Mouse (Mus musculus) NIH3T3 (cell line): Measurements from ENCODE around the gene Cers5.

Experiments used
- DNase-seq: peaks from one replicate; pipeline ENCODE4 v3.0.0-alpha.2; 2012; ENCODE audit warnings: low read depth

Gene Cers5

DNA sequence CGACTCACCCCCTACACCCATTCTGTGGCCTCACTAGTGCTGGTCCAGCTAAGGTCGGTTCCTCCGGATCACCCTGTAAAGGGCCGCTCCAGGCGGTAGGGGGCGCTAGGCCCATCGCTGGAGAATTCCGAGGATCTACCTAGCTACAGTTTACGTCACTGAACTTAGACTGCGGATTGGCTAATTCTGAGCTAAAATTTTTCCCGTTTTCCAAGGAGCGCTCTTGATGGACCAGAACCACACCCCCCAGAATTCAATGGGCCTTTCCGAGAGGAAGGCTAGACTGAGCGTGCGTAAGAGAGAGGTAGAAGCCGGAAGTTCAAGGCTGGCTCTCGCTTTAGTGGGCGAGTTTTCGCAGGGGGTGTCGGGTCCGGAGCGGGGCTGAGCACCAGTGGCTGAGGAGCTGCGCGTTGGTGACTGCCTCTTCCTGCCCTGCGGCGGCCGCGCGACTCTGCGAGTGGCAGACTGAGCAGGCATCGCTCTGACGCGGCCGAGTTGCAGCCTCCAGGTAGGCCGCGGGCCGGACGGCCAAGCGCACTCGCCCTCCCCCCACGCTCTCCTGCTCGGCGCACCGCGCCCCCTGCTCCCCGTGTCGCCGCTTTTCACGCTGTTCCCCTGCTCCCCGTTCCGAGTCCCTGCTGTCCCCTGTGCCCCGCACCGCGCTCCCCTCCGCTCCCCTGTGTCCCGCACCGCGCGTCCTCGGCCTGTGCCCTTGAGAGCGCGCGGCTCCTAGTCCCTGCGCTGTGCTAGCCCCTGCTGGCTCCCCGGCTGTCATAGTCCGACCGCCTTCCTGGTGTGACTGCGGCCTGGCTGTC lies 47.1 kb downstream of the Cers5 start, which contains the start of gene Cox14:
Gene Cox14, plus strand, starts transcription at position 278 of the 815 bp plus-strand sequence.
- peak; percentile 98 for DNase-seq

DNA sequence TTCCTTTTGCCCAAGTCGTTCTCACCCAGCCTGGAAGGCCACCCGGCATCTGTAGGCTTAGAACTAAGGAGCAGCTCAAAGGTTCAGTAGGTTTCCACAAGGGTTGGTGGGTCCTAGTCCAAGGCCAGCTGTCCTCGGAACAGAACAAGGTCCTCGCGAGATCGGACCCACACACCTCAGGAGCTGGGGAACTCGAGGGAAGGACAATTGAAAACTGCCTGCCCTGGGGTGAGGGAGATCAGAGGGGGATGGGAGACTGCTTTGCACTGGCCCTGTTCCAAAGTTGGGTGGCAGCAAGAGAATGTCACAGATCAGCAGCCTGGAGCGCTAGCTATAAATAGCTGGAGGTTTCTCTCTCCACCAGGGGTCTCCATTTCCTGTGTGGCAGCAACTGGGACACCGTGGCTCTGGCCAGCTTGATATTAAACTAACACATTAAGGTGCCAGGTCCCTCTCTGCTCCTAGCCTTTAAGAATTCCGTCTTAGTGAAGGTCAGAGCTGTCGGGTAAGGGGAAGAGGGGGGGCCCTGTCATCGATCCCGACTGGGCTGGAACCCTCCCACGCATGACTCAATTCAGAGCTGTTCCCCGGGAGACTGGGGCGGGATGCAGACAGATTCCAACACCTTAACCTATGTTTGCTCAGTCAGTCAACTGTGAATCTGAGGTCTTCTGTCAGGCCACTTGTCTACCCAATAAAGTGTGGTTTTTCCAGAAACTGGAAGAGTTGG lies 48.2 kb downstream of the Cers5 start:
- peak; percentile 74 for DNase-seq

GRCm38 (mm10) chr15:99723515-99724291 lies 49.0 kb downstream of the Cers5 start:
- DNase-seq: peak; percentile 73

GRCm38 (mm10) chr15:99723120-99723514 lies 49.6 kb downstream of the Cers5 start:
- no peak for DNase-seq

DNA sequence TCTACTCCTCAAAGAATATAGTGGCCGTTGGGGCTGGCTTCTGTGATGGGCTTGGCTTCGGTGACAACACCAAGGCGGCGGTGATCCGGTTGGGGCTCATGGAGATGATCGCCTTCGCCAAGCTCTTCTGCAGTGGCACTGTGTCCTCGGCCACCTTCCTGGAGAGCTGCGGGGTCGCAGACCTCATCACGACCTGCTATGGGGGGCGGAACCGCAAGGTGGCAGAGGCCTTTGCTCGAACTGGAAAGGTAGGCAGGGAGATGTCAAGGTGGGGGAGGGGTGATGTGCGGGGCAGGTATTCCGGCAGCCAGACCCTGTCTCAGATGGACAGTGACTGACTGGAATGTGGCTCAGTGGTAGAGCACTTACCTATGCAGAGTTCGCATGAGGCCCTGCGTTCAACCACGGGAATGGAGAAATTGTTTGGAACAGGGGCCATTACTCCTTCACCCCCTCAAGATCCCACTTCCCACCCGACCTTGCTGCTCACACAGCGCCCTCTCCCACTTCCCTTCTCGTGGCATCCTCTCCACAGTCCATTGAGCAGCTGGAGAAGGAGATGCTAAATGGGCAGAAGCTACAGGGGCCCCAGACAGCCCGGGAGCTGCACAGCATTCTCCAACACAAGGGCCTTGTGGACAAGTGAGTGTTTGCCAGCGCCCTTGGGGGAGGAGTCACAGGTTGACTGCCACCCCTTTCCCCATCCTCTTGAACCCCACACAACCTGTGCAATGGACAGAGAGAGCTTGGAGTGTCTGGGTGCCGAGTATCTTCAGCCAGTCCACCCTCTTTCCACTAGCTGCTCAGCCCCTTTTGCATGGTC lies 50.6 kb downstream of the Cers5 start:
- no peak for DNase-seq

DNA sequence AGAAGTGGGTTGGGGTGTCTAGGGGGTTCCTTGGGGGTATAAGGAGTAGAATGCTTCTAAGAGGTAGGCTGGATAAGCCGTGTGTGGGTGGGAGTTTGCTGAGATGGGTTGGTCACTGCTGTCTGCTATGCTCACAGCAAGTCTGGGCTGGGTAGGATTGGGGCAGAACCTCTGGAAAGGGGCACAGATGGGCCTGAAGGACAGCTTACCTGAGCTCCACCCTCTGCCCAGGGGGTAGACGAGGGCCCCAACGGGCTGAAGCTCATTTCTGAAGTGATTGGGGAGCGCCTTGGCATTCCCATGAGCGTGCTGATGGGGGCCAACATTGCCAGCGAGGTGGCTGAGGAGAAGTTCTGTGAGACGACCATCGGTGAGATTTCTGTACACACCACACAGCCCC lies 52.8 kb downstream of the Cers5 start:
- no peak for DNase-seq

DNA sequence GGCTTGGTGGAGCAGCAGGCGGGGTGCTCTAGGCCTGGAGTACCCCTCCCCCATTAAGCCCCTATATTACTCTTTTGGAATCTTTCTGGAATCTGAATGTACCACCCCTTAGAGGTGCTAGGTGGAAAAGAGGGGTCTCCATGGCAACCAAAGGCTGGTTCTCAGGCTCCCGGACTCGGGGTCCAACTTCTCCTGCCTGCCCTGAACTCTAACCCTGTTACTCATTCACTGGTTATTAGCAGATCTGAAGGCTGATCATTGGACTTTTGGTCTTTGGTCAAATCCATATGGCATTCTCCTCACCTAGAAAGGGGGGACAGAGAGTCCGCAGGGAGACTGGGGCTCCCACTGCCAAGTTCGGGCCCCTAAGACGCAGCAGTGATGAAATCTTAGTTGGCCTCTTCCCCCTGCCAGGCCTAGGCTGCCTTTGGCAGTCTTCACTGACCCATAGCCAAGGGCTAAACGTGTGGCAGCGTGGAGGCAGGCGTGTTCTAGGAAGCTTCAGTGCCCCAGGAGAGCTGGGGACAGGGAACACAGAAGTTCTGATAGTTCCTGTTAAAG lies 54.1 kb downstream of the Cers5 start:
- no peak for DNase-seq

DNA sequence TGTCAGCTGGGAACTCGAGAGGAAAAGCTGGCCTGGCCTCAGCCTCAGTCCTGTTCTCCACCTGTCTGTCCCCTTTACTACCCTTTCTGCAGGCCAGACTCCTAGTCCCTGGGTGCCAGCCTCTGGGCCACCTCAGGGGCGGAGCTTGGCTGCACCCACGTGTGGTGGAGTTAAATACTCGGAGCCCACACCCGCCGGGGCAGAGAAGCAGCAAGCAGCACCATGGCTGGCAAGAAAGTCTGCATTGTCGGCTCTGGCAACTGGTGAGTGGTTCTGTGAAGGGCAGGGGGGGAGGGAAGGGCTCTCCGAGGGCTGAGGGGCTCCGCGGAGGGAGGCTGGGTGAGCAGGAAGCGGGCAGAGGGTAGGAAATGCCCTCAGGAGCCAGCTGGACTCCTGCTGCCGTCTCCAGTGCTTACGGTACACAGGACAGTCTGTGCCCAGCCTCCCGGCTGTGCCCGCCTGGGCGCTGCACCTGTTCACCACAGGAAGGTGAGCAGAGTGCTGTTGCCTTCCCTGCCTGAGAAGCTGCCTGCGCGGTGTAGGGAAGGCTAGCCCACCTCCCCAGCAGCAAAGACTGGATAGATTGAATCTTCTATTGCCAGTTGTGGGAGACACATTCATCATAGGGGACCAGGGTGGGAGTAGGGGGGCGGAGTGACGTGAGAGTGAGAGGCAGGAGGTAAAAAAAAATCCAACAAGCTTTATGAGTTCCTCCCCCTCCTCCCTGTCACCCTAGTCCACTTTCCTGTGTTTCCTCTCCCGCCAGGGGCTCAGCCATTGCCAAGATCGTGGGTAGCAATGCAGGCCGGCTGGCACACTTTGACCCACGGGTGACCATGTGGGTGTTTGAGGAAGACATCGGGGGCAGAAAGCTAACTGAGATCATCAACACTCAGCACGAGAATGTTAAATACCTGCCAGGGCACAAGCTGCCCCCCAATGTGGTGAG lies 55.0 kb downstream of the Cers5 start, which contains the start of gene Gpd1:
Gene Gpd1, plus strand, starts transcription at position 130 of the 949 bp plus-strand sequence.
- DNase-seq: no peak

DNA sequence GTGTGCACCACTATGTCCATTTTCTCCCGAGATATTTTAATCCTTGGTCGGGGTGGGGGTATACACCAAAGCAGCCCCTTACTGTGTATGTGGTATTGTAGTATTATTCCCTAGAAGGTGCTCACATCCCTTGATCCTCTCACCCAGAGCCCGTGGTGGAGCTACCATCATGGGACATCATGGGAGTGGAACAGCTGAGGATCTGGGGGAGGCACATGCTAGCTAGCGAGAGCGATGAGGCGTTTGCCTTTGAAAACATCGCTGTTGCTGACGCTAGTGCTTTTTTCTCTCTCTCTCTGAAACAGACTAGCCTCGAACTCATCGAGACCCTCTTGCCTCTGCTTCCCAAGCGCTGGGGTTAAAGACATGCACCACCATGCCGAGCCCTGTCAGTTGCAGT lies 55.9 kb downstream of the Cers5 start:
- no peak for DNase-seq

DNA sequence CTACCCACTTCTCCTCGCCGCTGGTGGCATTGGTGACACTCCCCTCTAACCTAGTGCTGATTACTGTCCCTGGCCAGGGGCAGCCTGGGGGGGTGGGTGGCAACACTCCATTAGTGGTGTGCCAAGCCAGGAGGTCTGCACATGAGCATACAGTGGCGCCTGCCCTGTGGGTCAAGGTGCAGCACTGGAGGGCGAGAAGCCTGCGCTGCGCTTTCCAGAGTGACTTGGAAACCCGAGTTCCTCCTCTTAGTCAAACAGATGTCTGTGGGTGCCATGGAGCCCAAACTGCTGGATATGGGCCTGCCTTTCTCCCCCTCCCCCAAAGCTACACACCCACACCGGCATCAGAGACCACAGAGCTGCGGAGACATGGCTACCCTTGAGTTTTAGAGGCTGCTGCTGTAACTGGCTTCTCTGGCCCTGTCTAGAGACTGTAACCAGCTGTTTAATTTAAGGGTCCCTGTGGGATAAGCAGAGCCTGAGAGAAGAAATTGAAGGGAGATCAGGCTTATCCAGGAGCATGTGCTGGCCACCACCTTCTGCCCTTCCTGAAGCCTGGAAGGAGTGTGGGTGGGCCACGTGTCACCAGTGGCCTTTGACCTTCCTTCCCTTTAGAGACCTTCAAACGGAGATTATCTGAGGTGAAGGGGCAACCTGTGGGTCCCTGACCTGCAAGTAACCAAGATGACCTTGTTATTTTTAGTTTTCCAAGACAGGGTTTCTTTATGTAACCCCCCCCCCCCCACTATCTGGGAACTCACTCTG lies 56.5 kb downstream of the Cers5 start:
- no peak for DNase-seq

DNA sequence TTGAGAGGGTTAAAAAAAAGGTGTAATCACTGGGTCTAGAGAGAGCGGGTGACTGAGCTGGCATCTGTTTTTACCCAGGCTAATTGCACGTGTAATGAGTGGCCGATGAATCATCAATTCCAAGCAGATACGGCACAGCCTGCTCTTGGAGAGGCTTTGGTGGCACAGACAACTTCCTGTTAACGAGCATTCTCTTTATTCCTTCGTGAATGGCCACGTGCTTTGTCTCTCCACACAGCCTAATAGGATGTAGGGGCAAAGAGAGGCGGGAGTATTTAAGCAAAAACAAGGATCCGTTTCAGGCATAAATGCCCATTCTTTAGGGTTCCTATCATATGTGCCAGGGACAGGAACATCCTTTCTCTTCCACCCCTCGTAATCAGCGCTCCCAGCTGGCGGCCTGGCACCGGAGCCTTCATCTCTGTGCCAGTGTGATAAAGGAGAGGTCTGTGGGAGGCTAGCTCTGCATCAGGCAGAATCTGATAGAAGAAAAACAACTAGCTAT lies 57.3 kb downstream of the Cers5 start:
- no peak for DNase-seq

DNA sequence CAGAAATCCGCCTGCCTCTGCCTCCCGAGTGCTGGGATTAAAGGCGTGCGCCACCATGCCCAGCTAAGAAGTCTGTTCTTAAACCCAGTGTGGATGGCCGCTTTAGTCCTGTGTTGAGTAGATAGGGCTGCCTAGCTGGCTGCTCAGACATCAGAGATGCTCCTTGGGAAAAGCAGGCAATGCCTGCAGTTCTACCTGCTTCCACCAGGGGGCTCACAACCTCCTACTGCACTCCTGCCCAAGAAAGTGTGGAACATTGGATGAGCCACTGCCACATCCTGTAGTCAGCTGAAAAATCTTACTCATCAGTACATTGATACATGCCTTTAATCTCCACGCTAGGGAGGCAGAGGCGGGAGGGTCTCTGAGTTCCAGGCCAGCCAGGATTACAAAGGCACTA lies 57.8 kb downstream of the Cers5 start:
- peak; percentile 83 for DNase-seq

DNA sequence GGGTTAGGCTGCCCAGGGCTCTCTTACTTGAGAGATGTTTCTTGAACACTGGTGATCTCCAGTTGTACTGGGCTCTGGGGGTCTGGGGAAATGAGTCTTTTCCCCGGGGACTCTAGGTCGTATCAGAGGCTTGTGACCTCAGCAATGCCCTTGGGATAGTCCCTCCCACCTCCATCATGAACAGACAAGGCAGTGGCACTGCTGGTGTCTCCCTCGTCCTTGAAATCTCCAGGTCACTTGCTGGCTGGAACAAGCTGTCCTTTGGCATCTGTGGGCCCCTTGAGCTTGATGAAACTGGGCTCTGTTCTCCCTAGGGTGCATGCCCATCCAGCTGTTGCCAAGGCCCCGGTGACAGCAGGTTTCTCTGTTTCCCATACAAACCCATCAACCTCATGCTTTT lies 58.5 kb downstream of the Cers5 start:
- DNase-seq: no peak

DNA sequence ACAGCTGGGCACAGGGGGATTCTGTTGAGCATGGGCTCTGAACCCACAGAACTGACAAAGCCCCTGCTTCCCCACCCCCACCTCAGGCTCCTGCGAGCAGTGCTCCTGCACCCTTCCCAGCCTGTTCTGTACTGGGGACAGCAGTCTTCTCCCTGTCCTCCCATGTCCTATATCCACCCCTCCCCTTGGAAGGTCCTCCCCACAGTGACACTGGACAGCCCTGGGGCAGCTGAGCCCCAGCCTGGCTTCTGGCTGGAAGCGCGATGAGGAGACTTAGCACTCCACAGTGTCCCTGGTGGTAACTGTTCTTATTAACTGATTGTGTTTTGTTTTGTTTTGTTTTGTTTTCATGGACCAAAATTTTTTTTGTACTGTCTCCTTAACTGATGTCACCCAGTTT lies 59.1 kb downstream of the Cers5 start:
- no peak for DNase-seq

- DNase-seq: no peak
Measured at GRCm38 (mm10) chr15:99712666-99713559, 59.8 kb downstream of the Cers5 start.

- DNase-seq: no peak
Measured at GRCm38 (mm10) chr15:99711491-99711890, 61.2 kb downstream of the Cers5 start.

DNA sequence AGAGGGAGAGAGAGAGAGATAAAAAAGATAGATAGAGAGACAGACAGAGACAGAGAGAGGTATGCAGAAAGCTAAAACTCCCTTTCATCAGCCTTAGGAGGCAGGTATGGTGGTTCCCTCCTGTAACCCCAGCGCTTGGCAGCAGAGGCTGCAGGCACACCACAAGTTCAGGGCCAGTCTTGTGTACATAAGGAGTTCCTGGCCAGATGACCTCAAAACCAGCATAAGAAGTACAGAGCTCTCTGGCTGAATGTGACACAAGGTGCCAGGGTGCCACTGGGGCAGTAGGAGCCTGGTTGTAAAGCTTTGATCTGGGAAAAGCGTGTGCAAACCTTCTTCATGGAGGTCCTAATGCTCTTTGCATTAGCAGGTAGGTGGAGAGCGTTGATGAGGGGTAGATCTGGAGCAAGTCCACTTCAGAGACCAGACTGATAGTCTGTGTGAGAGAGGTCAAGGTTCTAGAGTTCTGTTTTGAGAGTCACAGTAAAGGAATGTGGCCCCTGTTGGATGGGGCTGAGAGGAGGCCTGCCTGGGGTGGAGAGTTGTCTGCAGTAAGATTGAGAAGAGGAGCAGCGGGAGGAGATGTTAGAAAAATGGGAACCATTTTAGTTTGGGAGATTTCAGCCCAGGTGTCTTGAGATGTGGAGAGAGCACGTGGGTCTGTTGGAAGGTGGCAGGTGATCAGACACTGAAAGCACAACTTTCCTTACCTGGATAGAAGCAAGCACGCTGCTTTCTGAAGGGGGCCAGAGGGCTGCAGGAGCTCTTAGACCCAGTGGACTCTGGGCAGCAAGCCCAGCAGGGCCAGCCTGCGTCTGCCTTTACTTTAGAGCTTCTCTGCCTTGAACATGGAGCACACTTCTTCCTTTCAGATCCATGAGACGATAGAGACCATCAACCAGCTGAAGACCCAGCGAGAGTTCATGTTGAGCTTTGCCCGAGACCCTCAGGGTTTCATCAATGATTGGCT lies 62.2 kb downstream of the Cers5 start:
- no peak for DNase-seq
